Mouse (Mus musculus): ENCODE data around the gene Chd2. TPM values are rescaled to one million over a fixed set of nuclear protein-coding genes. Genes with fewer than 3 reads are reported as not detected.

The Chd2 gene
- polyA plus RNA-seq, 1 experiment from 2014 or later: 34.6 TPM

- 15% methylated on average over 2 of the region's 2 CpGs for WGBS
- Histone ChIP-seq H3K4me1 (replicated peaks) (peaks cover 70% of the 10 kb centered on the region), H3K4me3 (no peak overlapping the region), H3K4me2 (no peak overlapping the region), H3K36me3 (peaks cover 29% of the 10 kb centered on the region), H3K9me3 (no peaks in the 10 kb centered on the region), H3K27me3 (no peaks in the 10 kb centered on the region), H3K27ac (replicated peaks) (peak overlapping the region; percentile 64; the same call in 1 of the 2 replicates), H3K9ac (no peak overlapping the region)
- ATAC-seq (ENCODE audit: low read depth): no peak
These were observed 139.5 kb downstream of the Chd2 start for GRCm38 (mm10) chr7:73402106-73402505.

GRCm38 (mm10) chr7:73400051-73400916 lies 141.3 kb downstream of the Chd2 start:
- peaks cover 89% of the 10 kb centered on the region for H3K4me1 ChIP-seq (replicated peaks)

GRCm38 (mm10) chr7:73399501-73400044 lies 142.1 kb downstream of the Chd2 start:
- WGBS: under 1% methylated on average over 19 of the region's 19 CpGs
- peaks cover 91% of the 10 kb centered on the region for H3K4me1 ChIP-seq (replicated peaks)
- peak overlapping the region; percentile 31 for H3K4me3 ChIP-seq
- H3K4me2 ChIP-seq: peak overlapping the region; percentile 90
- ATAC-seq (ENCODE audit: low read depth): peak; percentile 71
- 0 out of 2 replicates have a peak, but pooled peaks cover 4% of the 10 kb centered on the region for H3K36me3 ChIP-seq
- H3K27ac ChIP-seq (replicated peaks): peak overlapping the region; percentile 89
- H3K9me3 ChIP-seq: no peaks in the 10 kb centered on the region
- H3K27me3 ChIP-seq: no peaks in the 10 kb centered on the region
- H3K9ac ChIP-seq: peak overlapping the region; percentile 68

More at GRCm38 (mm10) chr7:73400051-73400916, 141.3 kb downstream of the Chd2 start:
- H3K9me3 ChIP-seq: no peaks in the 10 kb centered on the region
- H3K36me3 ChIP-seq: peaks cover 11% of the 10 kb centered on the region
- H3K4me3 ChIP-seq: peak overlapping the region; percentile 31
- peak overlapping the region; percentile 68 for H3K9ac ChIP-seq
- H3K27me3 ChIP-seq: no peaks in the 10 kb centered on the region
- peak; percentile 73 for ATAC-seq (ENCODE audit: low read depth)
- 5% methylated on average over 20 of the region's 20 CpGs for WGBS
- H3K4me2 ChIP-seq: peak overlapping the region; percentile 90
- H3K27ac ChIP-seq (replicated peaks): peak overlapping the region; percentile 89

GRCm38 (mm10) chr7:73398806-73399442 lies 142.7 kb downstream of the Chd2 start:
- 4% methylated on average over 19 of the region's 19 CpGs for WGBS
- H3K27ac ChIP-seq (replicated peaks): peak overlapping the region; percentile 89
- H3K9me3 ChIP-seq: no peaks in the 10 kb centered on the region
- peak overlapping the region; percentile 68 for H3K9ac ChIP-seq
- ATAC-seq (ENCODE audit: low read depth): no peak
- H3K27me3 ChIP-seq: no peaks in the 10 kb centered on the region
- H3K36me3 ChIP-seq: no peaks in the 10 kb centered on the region
- peak overlapping the region; percentile 31 for H3K4me3 ChIP-seq
- H3K4me2 ChIP-seq: peak overlapping the region; percentile 90
- peaks cover 94% of the 10 kb centered on the region for H3K4me1 ChIP-seq (replicated peaks)

GRCm38 (mm10) chr7:73398319-73398718 lies 143.3 kb downstream of the Chd2 start:
- H3K27me3 ChIP-seq: no peaks in the 10 kb centered on the region
- ATAC-seq (ENCODE audit: low read depth): peak; percentile 15; the same call in 1 of the 2 replicates
- H3K4me3 ChIP-seq: peak overlapping the region; percentile 31
- WGBS: 3% methylated on average over 11 of the region's 11 CpGs
- no peaks in the 10 kb centered on the region for H3K36me3 ChIP-seq
- H3K4me2 ChIP-seq: peak overlapping the region; percentile 90
- H3K27ac ChIP-seq (replicated peaks): peak overlapping the region; percentile 89
- H3K9ac ChIP-seq: peak overlapping the region; percentile 68
- H3K9me3 ChIP-seq: no peaks in the 10 kb centered on the region
- H3K4me1 ChIP-seq (replicated peaks): peaks cover 94% of the 10 kb centered on the region

- 30% methylated on average over 4 of the region's 4 CpGs for WGBS
- H3K4me1 ChIP-seq (replicated peaks): peaks cover 95% of the 10 kb centered on the region
- no peaks in the 10 kb centered on the region for H3K36me3 ChIP-seq
- H3K27ac ChIP-seq (replicated peaks): peak overlapping the region; percentile 94
- H3K9ac ChIP-seq: peak overlapping the region; percentile 94
- no peaks in the 10 kb centered on the region for H3K9me3 ChIP-seq
- H3K4me3 ChIP-seq: peak overlapping the region; percentile 75
- H3K4me2 ChIP-seq: peak overlapping the region; percentile 90
- ATAC-seq (ENCODE audit: low read depth): no peak
- no peaks in the 10 kb centered on the region for H3K27me3 ChIP-seq
These were observed 147.6 kb downstream of the Chd2 start for GRCm38 (mm10) chr7:73394013-73394409.

GRCm38 (mm10) chr7:73393307-73394012 lies 148.2 kb downstream of the Chd2 start:
- peak overlapping the region; percentile 90 for H3K4me2 ChIP-seq
- peaks cover 89% of the 10 kb centered on the region for H3K4me1 ChIP-seq (replicated peaks)
- WGBS: 22% methylated on average over 9 of the region's 9 CpGs
- H3K4me3 ChIP-seq: peak overlapping the region; percentile 75
- no peak for ATAC-seq (ENCODE audit: low read depth)
- peaks cover 2% of the 10 kb centered on the region; the same call in 1 of the 2 replicates for H3K36me3 ChIP-seq
- H3K27ac ChIP-seq (replicated peaks): peak overlapping the region; percentile 94
- H3K9ac ChIP-seq: peak overlapping the region; percentile 94
- no peaks in the 10 kb centered on the region for H3K27me3 ChIP-seq
- no peaks in the 10 kb centered on the region for H3K9me3 ChIP-seq

- ATAC-seq (ENCODE audit: low read depth): no peak
- Histone ChIP-seq H3K9me3 (no peaks in the 10 kb centered on the region), H3K4me1 (replicated peaks) (peaks cover 78% of the 10 kb centered on the region), H3K36me3 (peaks cover 12% of the 10 kb centered on the region; the same call in 1 of the 2 replicates), H3K9ac (peak overlapping the region; percentile 94), H3K27me3 (no peaks in the 10 kb centered on the region), H3K4me2 (peak overlapping the region; percentile 90), H3K4me3 (peak overlapping the region; percentile 75), H3K27ac (replicated peaks) (peak overlapping the region; percentile 94)
- under 1% methylated on average over 9 of the region's 9 CpGs for WGBS
These were observed 149.3 kb downstream of the Chd2 start for GRCm38 (mm10) chr7:73392359-73392758.

GRCm38 (mm10) chr7:73391518-73392321 lies 149.9 kb downstream of the Chd2 start:
- no peaks in the 10 kb centered on the region for H3K27me3 ChIP-seq
- peak; percentile 17; the same call in 1 of the 2 replicates for ATAC-seq (ENCODE audit: low read depth)
- H3K4me1 ChIP-seq (replicated peaks): peaks cover 78% of the 10 kb centered on the region
- WGBS: under 1% methylated on average over 39 of the region's 39 CpGs
- peak overlapping the region; percentile 75 for H3K4me3 ChIP-seq
- peaks cover 12% of the 10 kb centered on the region; the same call in 1 of the 2 replicates for H3K36me3 ChIP-seq
- H3K4me2 ChIP-seq: peak overlapping the region; percentile 90
- H3K9me3 ChIP-seq: no peaks in the 10 kb centered on the region
- peak overlapping the region; percentile 94 for H3K27ac ChIP-seq (replicated peaks)
- peak overlapping the region; percentile 94 for H3K9ac ChIP-seq

- peaks cover 12% of the 10 kb centered on the region; the same call in 1 of the 2 replicates for H3K36me3 ChIP-seq
- peak overlapping the region; percentile 94 for H3K9ac ChIP-seq
- H3K4me3 ChIP-seq: peak overlapping the region; percentile 75
- peak overlapping the region; percentile 94 for H3K27ac ChIP-seq (replicated peaks)
- WGBS: 1% methylated on average over 41 of the region's 42 CpGs
- no peaks in the 10 kb centered on the region for H3K9me3 ChIP-seq
- ATAC-seq (ENCODE audit: low read depth): peak; percentile 75
- H3K4me1 ChIP-seq (replicated peaks): peaks cover 78% of the 10 kb centered on the region
- peak overlapping the region; percentile 90 for H3K4me2 ChIP-seq
- H3K27me3 ChIP-seq: no peaks in the 10 kb centered on the region
These were observed 150.6 kb downstream of the Chd2 start for GRCm38 (mm10) chr7:73391002-73391517.
